Mouse (Mus musculus) midbrain, embryonic 14.5 days (tissue): ENCODE data around the gene Cdk14. TPM values are rescaled to one million over a fixed set of nuclear protein-coding genes. Genes with fewer than 3 reads are reported as not detected.

Source experiments
- ATAC-seq: fragments of 200-750 bp; cut with Nextera tagmentation; 2 replicates; pipeline ENCODE4 v1.8.0; 2017; ENCODE audit warnings: moderate number of reproducible peaks, moderate library complexity; ENCODE audit not compliant: low FRiP score, low TSS enrichment
- DNase-seq: peaks from one replicate; pipeline ENCODE4 v3.0.0-alpha.2; 2015
- H3K27ac ChIP-seq: fragments of 300-500 bp; sonication (generic); replicated peaks from 2 replicates; pipeline ENCODE4 v1.5.1; 2014; ENCODE audit warnings: mild to moderate bottlenecking, low read depth, low read length, moderate library complexity
- H3K27me3 ChIP-seq: fragments of 300-500 bp; sonication (generic); 2 replicates; pipeline ENCODE4 v1.6.1; 2014; ENCODE audit warnings: low read length, control low read depth, mixed read lengths; ENCODE audit not compliant: control insufficient read depth, insufficient read depth
- H3K36me3 ChIP-seq: fragments of 300-500 bp; sonication (generic); 2 replicates; pipeline ENCODE4 v1.6.1; 2014; ENCODE audit warnings: low read length, control low read depth; ENCODE audit not compliant: control insufficient read depth, insufficient read depth
- H3K4me1 ChIP-seq: fragments of 300-500 bp; sonication (generic); 2 replicates; pipeline ENCODE4 v1.6.1; 2014; ENCODE audit warnings: mild to moderate bottlenecking, antibody characterized with exemption, low read length, control low read depth; ENCODE audit not compliant: control insufficient read depth, insufficient read depth
- H3K4me2 ChIP-seq: fragments of 300-500 bp; sonication (generic); 2 replicates; pipeline ENCODE4 v1.6.1; 2014; ENCODE audit warnings: mild to moderate bottlenecking, low read length, moderate library complexity
- H3K4me3 ChIP-seq: fragments of 300-500 bp; sonication (generic); replicated peaks from 2 replicates; pipeline ENCODE4 v1.5.1; 2014; ENCODE audit warnings: low read depth, low read length
- H3K9ac ChIP-seq: fragments of 300-500 bp; sonication (generic); replicated peaks from 2 replicates; pipeline ENCODE4 v1.6.1; 2014; ENCODE audit warnings: mild to moderate bottlenecking, low read length, moderate library complexity
- H3K9me3 ChIP-seq: fragments of 300-500 bp; sonication (generic); 2 replicates; pipeline ENCODE4 v1.6.1; 2016; ENCODE audit warnings: low read length, control low read depth, mixed read lengths; ENCODE audit not compliant: control insufficient read depth
- WGBS: fragments of 180-500 bp; shearing (Covaris S2); extraction: QIAGEN DNeasy Blood & Tissue Kit; methylation state at CpG from one replicate; pipeline ENCODE4 v1.1.7; 2014; 5-methylcytosine and 5-hydroxymethylcytosine counted together
- polyA plus RNA-seq: library from polyadenylated mRNA; unstranded; fragments of >200 nt; fragmentation: Nextera tagmentation; extraction: Ambion mirVana; gene quantifications from 2 replicates; pipeline ENCODE4 v1.2.1, GENCODE M21; 2014

Gene Cdk14
- polyA plus RNA-seq, 1 experiment from 2014 or later: 54.0 TPM

DNA sequence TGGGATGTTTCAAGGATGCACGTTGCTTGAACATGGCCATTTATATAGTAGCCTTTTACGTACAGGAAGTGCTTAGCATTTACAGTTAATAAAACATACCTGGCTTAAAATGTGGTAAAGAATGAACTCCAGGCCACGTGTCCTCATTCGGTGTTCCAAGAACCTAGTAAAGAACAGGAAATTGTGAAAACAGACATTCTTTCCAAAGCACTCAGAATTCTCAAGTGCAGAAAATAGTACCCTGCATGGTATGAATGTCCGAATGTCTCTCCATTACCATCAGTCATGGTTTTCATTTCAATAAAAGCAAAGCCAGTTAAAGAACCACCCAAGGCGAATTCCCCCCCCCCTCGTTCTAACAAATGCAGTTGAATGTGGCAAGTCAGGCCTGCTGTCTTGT lies 470.7 kb downstream of the Cdk14 start:
- Histone ChIP-seq H3K36me3 (no peaks in the 10 kb centered on the region), H3K27ac (no peak overlapping the region), H3K9me3 (no peaks in the 10 kb centered on the region), H3K27me3 (no peaks in the 10 kb centered on the region), H3K4me1 (peaks cover 14% of the 10 kb centered on the region; the same call in 1 of the 2 replicates), H3K4me3 (no peak overlapping the region), H3K9ac (no peak overlapping the region), H3K4me2 (no peak overlapping the region)
- ATAC-seq: no peak
- 74% methylated on average over 7 of the region's 7 CpGs for WGBS
- DNase-seq: no peak

DNA sequence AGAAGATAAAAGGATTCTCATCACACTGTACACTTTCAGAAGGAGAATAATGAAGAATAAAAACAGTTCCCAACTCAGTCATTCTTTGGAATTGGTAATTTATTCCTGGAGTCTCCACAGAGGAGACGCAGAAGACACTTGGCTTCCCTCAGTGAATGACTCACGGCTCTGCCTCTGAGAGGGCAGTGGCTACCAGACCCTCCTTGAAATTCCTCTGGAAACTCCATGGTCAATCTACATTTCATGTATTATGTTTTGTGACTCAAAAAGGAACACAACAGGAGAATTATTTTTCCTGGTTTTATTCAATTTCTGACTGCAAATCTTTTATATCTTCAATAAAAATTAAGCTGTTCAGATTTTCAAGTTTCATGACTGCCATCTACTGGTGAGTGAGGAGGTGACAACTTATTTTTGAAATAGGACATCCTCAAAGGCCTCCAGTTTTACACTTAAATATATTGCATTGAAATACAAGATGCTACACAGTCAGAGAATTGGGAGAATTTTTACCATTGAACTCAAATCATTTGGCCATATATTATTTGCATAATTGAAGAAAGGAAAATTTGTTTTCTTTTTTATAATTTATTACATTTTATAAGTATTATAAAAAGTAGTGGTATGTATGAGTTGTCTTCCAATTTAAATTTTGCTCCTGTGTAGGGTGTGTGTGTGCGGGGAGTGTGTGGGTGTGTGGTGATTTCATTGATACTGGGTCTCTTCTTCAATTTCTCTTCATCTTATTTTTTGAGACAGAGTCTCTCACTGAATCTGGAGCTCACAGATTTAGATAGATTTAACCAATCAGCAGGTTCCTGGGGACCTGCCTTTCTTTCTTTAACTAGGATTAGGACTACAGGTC lies 471.8 kb downstream of the Cdk14 start:
- H3K9ac ChIP-seq: no peak overlapping the region
- H3K27me3 ChIP-seq: no peaks in the 10 kb centered on the region
- peak; percentile 64; the same call in 1 of the 2 replicates for ATAC-seq
- H3K4me1 ChIP-seq: peaks cover 14% of the 10 kb centered on the region; the same call in 1 of the 2 replicates
- WGBS: 44% methylated on average over 3 of the region's 3 CpGs
- no peak overlapping the region for H3K27ac ChIP-seq
- no peak overlapping the region for H3K4me2 ChIP-seq
- H3K9me3 ChIP-seq: no peaks in the 10 kb centered on the region
- H3K36me3 ChIP-seq: no peaks in the 10 kb centered on the region
- no peak overlapping the region for H3K4me3 ChIP-seq
- peak; percentile 85 for DNase-seq

DNA sequence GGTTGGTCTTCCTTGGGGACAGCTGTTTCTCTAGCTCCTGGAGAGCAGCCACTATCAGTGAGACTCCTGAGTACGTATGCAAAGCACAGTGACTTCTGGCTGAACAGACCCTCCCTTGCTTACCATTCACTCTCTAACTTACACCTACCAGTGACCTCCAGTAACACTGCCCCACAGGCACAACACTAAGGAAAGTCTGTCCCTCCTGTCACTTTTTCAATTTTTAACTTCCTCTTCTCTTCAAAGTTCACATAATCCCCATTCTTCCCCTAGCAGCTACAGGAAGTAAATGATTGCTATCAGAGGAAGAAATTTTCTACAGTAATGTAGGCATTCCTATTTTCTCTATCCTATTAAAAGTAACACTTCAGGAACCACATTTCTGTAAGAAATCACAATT lies 485.0 kb downstream of the Cdk14 start:
- ATAC-seq: no peak
- H3K4me1 ChIP-seq: no peaks in the 10 kb centered on the region
- no peak overlapping the region for H3K9ac ChIP-seq
- no peaks in the 10 kb centered on the region for H3K27me3 ChIP-seq
- DNase-seq: no peak
- H3K4me3 ChIP-seq: no peak overlapping the region
- H3K27ac ChIP-seq: 0 out of 2 replicates have a peak overlapping the region, but pooled peaks have one; percentile 6
- H3K36me3 ChIP-seq: no peaks in the 10 kb centered on the region
- H3K9me3 ChIP-seq: no peaks in the 10 kb centered on the region
- WGBS: 68% methylated on average over 1 of the region's 1 CpGs
- H3K4me2 ChIP-seq: no peak overlapping the region

DNA sequence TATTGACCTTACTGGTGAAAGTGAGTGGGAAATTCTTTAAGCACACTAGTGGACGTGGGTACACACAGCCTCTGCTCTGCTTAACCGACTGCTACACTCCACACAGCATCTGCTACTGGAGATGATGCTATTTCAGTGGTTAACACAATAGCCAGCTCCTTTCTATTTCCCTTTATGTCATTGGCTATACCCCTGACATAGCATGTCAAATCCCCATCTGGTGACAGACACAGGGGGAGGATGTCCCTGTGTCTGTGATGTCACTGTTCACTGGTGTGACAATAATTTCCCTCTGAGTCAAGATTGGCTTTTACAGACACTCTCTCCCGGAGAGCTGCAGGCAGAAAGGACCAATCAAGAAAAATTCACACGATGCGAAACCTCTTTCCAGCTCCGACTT lies 485.6 kb downstream of the Cdk14 start:
- Histone ChIP-seq H3K4me2 (no peak overlapping the region), H3K4me1 (0 out of 2 replicates have a peak, but pooled peaks cover 6% of the 10 kb centered on the region), H3K36me3 (no peaks in the 10 kb centered on the region), H3K27ac (peak overlapping the region; percentile 6; the same call in 1 of the 2 replicates), H3K9me3 (no peaks in the 10 kb centered on the region), H3K4me3 (no peak overlapping the region), H3K9ac (no peak overlapping the region), H3K27me3 (no peaks in the 10 kb centered on the region)
- no peak for DNase-seq
- 81% methylated on average over 6 of the region's 6 CpGs for WGBS
- ATAC-seq: no peak

DNA sequence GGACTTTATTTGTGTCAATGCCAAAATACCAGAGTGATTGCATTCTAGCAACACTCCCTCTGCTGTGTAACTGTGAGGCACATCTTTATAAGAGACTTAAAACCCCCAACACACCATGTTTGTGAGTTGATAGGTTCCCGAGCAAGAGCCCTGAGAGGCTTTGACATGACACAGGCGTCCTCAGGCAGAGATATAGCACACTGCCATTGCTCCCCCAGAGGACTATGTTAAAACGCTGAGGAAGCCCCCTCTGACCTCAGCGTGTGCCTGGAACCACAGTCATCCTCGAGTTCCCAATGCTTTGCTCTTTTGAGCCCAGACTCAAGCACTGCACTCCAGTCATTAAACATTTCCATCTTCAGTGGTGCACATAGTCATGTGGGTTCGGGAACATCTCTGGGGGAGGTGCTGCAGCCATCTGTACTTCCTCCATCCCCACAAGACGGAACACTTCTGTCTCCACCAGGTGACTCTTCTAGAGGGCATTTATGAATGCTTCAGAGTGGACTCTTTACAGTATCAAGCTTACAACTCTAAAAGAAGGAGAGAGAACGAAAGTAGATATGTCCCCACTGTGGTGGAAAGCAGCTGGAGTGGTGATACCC lies 488.5 kb downstream of the Cdk14 start:
- Histone ChIP-seq H3K9ac (no peak overlapping the region), H3K36me3 (no peaks in the 10 kb centered on the region), H3K4me3 (no peak overlapping the region), H3K4me1 (0 out of 2 replicates have a peak, but pooled peaks cover 7% of the 10 kb centered on the region), H3K4me2 (no peak overlapping the region), H3K27ac (no peak overlapping the region), H3K27me3 (no peaks in the 10 kb centered on the region), H3K9me3 (no peaks in the 10 kb centered on the region)
- no peak for ATAC-seq
- 82% methylated on average over 8 of the region's 8 CpGs for WGBS
- DNase-seq: no peak

DNA sequence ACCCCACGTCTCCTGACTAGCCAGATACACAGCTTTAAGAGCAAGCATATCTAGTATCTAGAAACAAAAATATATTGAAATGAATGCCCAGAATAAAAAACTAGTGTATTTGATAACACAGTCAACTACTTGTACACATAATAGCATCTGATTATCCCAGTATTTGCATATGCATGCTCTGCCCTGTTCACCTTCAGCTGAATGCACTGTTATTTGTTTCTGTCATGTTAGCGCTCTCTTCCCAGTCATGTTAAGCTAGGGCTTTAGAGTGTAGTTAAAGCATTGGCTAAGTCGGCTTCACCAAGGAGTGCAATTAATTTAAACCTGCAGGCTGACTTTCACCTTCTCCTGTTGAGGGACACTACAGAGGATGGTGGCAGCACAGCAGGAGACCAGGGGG lies 490.5 kb downstream of the Cdk14 start:
- H3K4me3 ChIP-seq: no peak overlapping the region
- H3K4me2 ChIP-seq: no peak overlapping the region
- no peak for DNase-seq
- 0 out of 2 replicates have a peak overlapping the region, but pooled peaks have one; percentile 1 for H3K27ac ChIP-seq
- 0 out of 2 replicates have a peak, but pooled peaks cover 7% of the 10 kb centered on the region for H3K4me1 ChIP-seq
- 63% methylated on average over 3 of the region's 3 CpGs for WGBS
- H3K36me3 ChIP-seq: no peaks in the 10 kb centered on the region
- H3K9me3 ChIP-seq: no peaks in the 10 kb centered on the region
- no peak overlapping the region for H3K9ac ChIP-seq
- no peak for ATAC-seq
- no peaks in the 10 kb centered on the region for H3K27me3 ChIP-seq

DNA sequence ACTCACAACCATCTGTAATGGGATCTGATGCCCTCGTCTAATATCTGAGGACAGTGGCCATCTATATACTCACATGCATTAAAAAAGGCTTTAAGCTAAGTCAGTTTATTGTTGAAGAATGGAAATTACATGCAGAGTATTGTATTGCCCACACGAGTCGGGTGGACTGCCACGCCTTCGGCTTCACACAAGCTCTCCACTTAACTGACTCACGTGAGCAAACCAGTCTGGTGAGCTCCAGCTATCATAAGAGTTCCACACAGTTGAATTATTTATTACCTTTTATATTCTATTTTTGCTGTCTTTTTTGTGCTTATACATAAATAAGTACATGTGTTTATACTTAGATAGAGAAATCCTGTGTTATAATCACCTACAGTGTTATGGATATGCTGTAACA lies 495.2 kb downstream of the Cdk14 start:
- Histone ChIP-seq H3K4me2 (no peak overlapping the region), H3K9me3 (no peaks in the 10 kb centered on the region), H3K36me3 (no peaks in the 10 kb centered on the region), H3K27me3 (no peaks in the 10 kb centered on the region), H3K4me1 (0 out of 2 replicates have a peak, but pooled peaks cover 5% of the 10 kb centered on the region), H3K4me3 (no peak overlapping the region), H3K27ac (no peak overlapping the region), H3K9ac (no peak overlapping the region)
- WGBS: 85% methylated on average over 6 of the region's 6 CpGs
- no peak for ATAC-seq
- DNase-seq: no peak

DNA sequence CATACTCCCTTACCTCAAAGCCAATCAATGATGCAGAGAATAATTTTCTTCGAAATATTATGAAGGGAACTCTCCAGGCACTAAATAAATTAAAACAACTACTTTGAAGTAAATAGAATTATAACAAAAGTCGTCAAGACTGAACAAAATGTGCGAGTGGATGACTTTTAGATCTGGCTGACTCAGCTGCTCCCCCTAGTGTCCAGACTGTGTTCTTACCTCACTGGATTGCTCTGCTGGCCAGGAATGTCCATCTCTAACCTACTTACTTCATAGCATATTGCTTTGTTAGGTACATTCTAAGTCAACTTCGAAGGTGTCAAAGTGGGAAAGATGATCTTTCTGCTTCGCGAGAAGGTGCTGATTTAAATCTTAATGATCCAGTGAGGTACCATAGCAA lies 501.7 kb downstream of the Cdk14 start:
- 9% methylated on average over 6 of the region's 6 CpGs for WGBS
- Histone ChIP-seq H3K9me3 (no peaks in the 10 kb centered on the region), H3K27me3 (no peaks in the 10 kb centered on the region), H3K4me3 (no peak overlapping the region), H3K4me1 (peaks cover 4% of the 10 kb centered on the region; the same call in 1 of the 2 replicates), H3K4me2 (no peak overlapping the region), H3K27ac (no peak overlapping the region), H3K9ac (no peak overlapping the region), H3K36me3 (no peaks in the 10 kb centered on the region)
- no peak for ATAC-seq
- peak; percentile 91 for DNase-seq
